Mouse (Mus musculus) limb, embryonic 15.5 days (tissue): ENCODE measurements around the gene Tmem254c. TPM values are rescaled to one million over a fixed set of nuclear protein-coding genes. Genes with fewer than 3 reads are reported as not detected.
"Not testable (repeated sequence)": the region's sequence is repeated elsewhere in the genome, so short reads cannot be mapped to it uniquely, and the experiment has no call there.

Experiments used
- ATAC-seq: fragments of 200-750 bp; cut with Nextera tagmentation; 2 replicates; pipeline ENCODE4 v1.8.0; 2017; ENCODE audit warnings: low read depth, moderate TSS enrichment; ENCODE audit not compliant: insufficient number of reproducible peaks, low FRiP score, low TSS enrichment
- H3K27ac ChIP-seq: fragments of 300-500 bp; sonication (generic); 2 replicates; pipeline ENCODE4 v1.5.1; 2015; ENCODE audit warnings: moderate library complexity, mild to moderate bottlenecking, inconsistent platforms
- H3K27me3 ChIP-seq: fragments of 300-500 bp; sonication (generic); 2 replicates; pipeline ENCODE4 v1.6.1; 2015; ENCODE audit warnings: inconsistent platforms
- H3K36me3 ChIP-seq: fragments of 300-500 bp; sonication (generic); 2 replicates; pipeline ENCODE4 v1.6.1; 2015; ENCODE audit warnings: inconsistent platforms
- H3K4me1 ChIP-seq: fragments of 300-500 bp; sonication (generic); 2 replicates; pipeline ENCODE4 v1.6.1; 2015; ENCODE audit warnings: inconsistent platforms
- H3K4me2 ChIP-seq: fragments of 300-500 bp; sonication (generic); 2 replicates; pipeline ENCODE4 v1.6.1; 2015; ENCODE audit warnings: mild to moderate bottlenecking, inconsistent platforms
- H3K4me3 ChIP-seq: fragments of 300-500 bp; sonication (generic); 2 replicates; pipeline ENCODE4 v1.5.1; 2015; ENCODE audit warnings: mild to moderate bottlenecking, inconsistent platforms
- H3K9ac ChIP-seq: fragments of 300-500 bp; sonication (generic); 2 replicates; pipeline ENCODE4 v1.6.1; 2015; ENCODE audit warnings: inconsistent platforms
- H3K9me3 ChIP-seq: fragments of 300-500 bp; sonication (generic); 2 replicates; pipeline ENCODE4 v1.6.1; 2016; ENCODE audit warnings: inconsistent platforms
- WGBS: fragments of 180-500 bp; shearing (Covaris S2); methylation state at CpG from one replicate; pipeline ENCODE4 v1.1.7; 2015; 5-methylcytosine and 5-hydroxymethylcytosine counted together
- polyA plus RNA-seq: library from polyadenylated mRNA; unstranded; fragments of >200 nt; fragmentation: Nextera tagmentation; extraction: Ambion mirVana; gene quantifications from 2 replicates; pipeline ENCODE4 v1.2.1, GENCODE M21; 2015

Gene Tmem254c
- 51.6 and 55.0 TPM in 2 replicates for polyA plus RNA-seq

GRCm38 (mm10) chr14:26067325-26067633 lies at the start of gene Tmem254c:
Tmem254c (minus strand) TSS chr14:26067355.
- not testable (repeated sequence) for H3K4me3 ChIP-seq, H3K4me1 ChIP-seq, H3K27me3 ChIP-seq, ATAC-seq, H3K9ac ChIP-seq, H3K9me3 ChIP-seq, H3K27ac ChIP-seq, H3K4me2 ChIP-seq, H3K36me3 ChIP-seq
- WGBS: no CpG with 5 or more reads among the region's 10 CpGs

GRCm38 (mm10) chr14:26097622-26098021 lies 30.5 kb upstream of the Tmem254c start:
- not testable (repeated sequence) for H3K36me3 ChIP-seq, H3K9me3 ChIP-seq, H3K4me1 ChIP-seq, ATAC-seq, H3K9ac ChIP-seq, H3K4me3 ChIP-seq, H3K4me2 ChIP-seq, H3K27me3 ChIP-seq, H3K27ac ChIP-seq
- WGBS: no CpG with 5 or more reads among the region's 3 CpGs

- not testable (repeated sequence) for H3K27me3 ChIP-seq, H3K4me1 ChIP-seq, H3K4me3 ChIP-seq, H3K36me3 ChIP-seq, ATAC-seq, H3K4me2 ChIP-seq, H3K9me3 ChIP-seq, H3K27ac ChIP-seq, H3K9ac ChIP-seq
- WGBS: no CpG with 5 or more reads among the region's 1 CpGs
Observed at GRCm38 (mm10) chr14:26081997-26082396, 14.8 kb upstream of the Tmem254c start, which contains the start of gene Cphx3. Cphx3 (plus strand) TSS chr14:26082297.

- not testable (repeated sequence) for H3K27me3 ChIP-seq, H3K9ac ChIP-seq, H3K27ac ChIP-seq, H3K9me3 ChIP-seq, ATAC-seq, H3K4me3 ChIP-seq, H3K4me2 ChIP-seq, H3K4me1 ChIP-seq, H3K36me3 ChIP-seq
- WGBS: no CpG with 5 or more reads among the region's 6 CpGs
Observed at GRCm38 (mm10) chr14:26081216-26081615, 14.1 kb upstream of the Tmem254c start, which contains the start of gene Cphx2. Cphx2 (plus strand) TSS chr14:26081516.

GRCm38 (mm10) chr14:26076620-26077390 lies 9.7 kb upstream of the Tmem254c start:
- not testable (repeated sequence) for H3K4me1 ChIP-seq, H3K4me2 ChIP-seq, H3K9ac ChIP-seq, H3K4me3 ChIP-seq, H3K27ac ChIP-seq, H3K27me3 ChIP-seq, ATAC-seq, H3K36me3 ChIP-seq, H3K9me3 ChIP-seq
- no CpG with 5 or more reads among the region's 5 CpGs for WGBS

GRCm38 (mm10) chr14:26066574-26067324 lies 406 bp downstream of the Tmem254c start:
- no CpG with 5 or more reads among the region's 44 CpGs for WGBS
- H3K36me3 ChIP-seq, H3K4me2 ChIP-seq, H3K27me3 ChIP-seq, H3K9ac ChIP-seq, H3K4me3 ChIP-seq, ATAC-seq, H3K4me1 ChIP-seq, H3K27ac ChIP-seq, H3K9me3 ChIP-seq: not testable (repeated sequence)

GRCm38 (mm10) chr14:26059362-26059761 lies 7.8 kb downstream of the Tmem254c start:
- ATAC-seq, H3K9ac ChIP-seq, H3K4me3 ChIP-seq, H3K4me1 ChIP-seq, H3K36me3 ChIP-seq, H3K9me3 ChIP-seq, H3K27ac ChIP-seq, H3K4me2 ChIP-seq, H3K27me3 ChIP-seq: not testable (repeated sequence)
- no CpG with 5 or more reads among the region's 6 CpGs for WGBS

- not testable (repeated sequence) for ATAC-seq, H3K27me3 ChIP-seq, H3K4me1 ChIP-seq, H3K9me3 ChIP-seq, H3K9ac ChIP-seq, H3K27ac ChIP-seq, H3K36me3 ChIP-seq, H3K4me3 ChIP-seq, H3K4me2 ChIP-seq
- no CpG with 5 or more reads among the region's 3 CpGs for WGBS
Observed at GRCm38 (mm10) chr14:26058184-26058583, 9.0 kb downstream of the Tmem254c start.

- no CpG with 5 or more reads among the region's 9 CpGs for WGBS
- H3K27ac ChIP-seq, H3K4me2 ChIP-seq, ATAC-seq, H3K36me3 ChIP-seq, H3K27me3 ChIP-seq, H3K9me3 ChIP-seq, H3K9ac ChIP-seq, H3K4me3 ChIP-seq, H3K4me1 ChIP-seq: not testable (repeated sequence)
Observed at GRCm38 (mm10) chr14:26048767-26049166, 18.4 kb downstream of the Tmem254c start.

GRCm38 (mm10) chr14:26047026-26047425 lies 20.1 kb downstream of the Tmem254c start:
- not testable (repeated sequence) for H3K4me2 ChIP-seq, H3K27me3 ChIP-seq, H3K4me3 ChIP-seq, H3K27ac ChIP-seq, H3K4me1 ChIP-seq, ATAC-seq, H3K9ac ChIP-seq, H3K36me3 ChIP-seq, H3K9me3 ChIP-seq
- WGBS: no CpG with 5 or more reads among the region's 8 CpGs

- H3K4me1 ChIP-seq, H3K9me3 ChIP-seq, H3K27ac ChIP-seq, H3K9ac ChIP-seq, ATAC-seq, H3K4me3 ChIP-seq, H3K27me3 ChIP-seq, H3K4me2 ChIP-seq, H3K36me3 ChIP-seq: not testable (repeated sequence)
- WGBS: no CpG with 5 or more reads among the region's 5 CpGs
Observed at GRCm38 (mm10) chr14:26045007-26045406, 22.1 kb downstream of the Tmem254c start.

GRCm38 (mm10) chr14:26042611-26043010 lies 24.5 kb downstream of the Tmem254c start, which contains the start of gene Gm9780:
Gm9780 (minus strand) TSS chr14:26042711.
- no CpG with 5 or more reads among the region's 26 CpGs for WGBS
- not testable (repeated sequence) for H3K9me3 ChIP-seq, H3K27me3 ChIP-seq, H3K27ac ChIP-seq, ATAC-seq, H3K4me1 ChIP-seq, H3K9ac ChIP-seq, H3K36me3 ChIP-seq, H3K4me2 ChIP-seq, H3K4me3 ChIP-seq
